Mouse (Mus musculus) stomach, postnatal 0 days (tissue): Measurements from ENCODE around the gene Dguok. TPM values are rescaled to one million over a fixed set of nuclear protein-coding genes. Genes with fewer than 3 reads are reported as not detected.

Experiments
- ATAC-seq: fragments of 200-750 bp; cut with Nextera tagmentation; 2 replicates; pipeline ENCODE4 v1.8.0; 2017; ENCODE audit not compliant: low FRiP score, low TSS enrichment
- DNase-seq: peaks from one replicate; pipeline ENCODE4 v3.0.0-alpha.2; 2016; ENCODE audit warnings: low spot score
- H3K27ac ChIP-seq: fragments of 300-500 bp; sonication (generic); replicated peaks from 2 replicates; pipeline ENCODE4 v1.5.1; 2014; ENCODE audit warnings: mild to moderate bottlenecking, control low read depth
- H3K27me3 ChIP-seq: fragments of 300-500 bp; sonication (generic); 2 replicates; pipeline ENCODE4 v1.6.1; 2014; ENCODE audit warnings: low read length; ENCODE audit not compliant: control insufficient read depth, insufficient read depth
- H3K36me3 ChIP-seq: fragments of 300-500 bp; sonication (generic); 2 replicates; pipeline ENCODE4 v1.6.1; 2014; ENCODE audit warnings: low read length, mixed read lengths; ENCODE audit not compliant: control insufficient read depth, insufficient read depth
- H3K4me1 ChIP-seq: fragments of 300-500 bp; sonication (generic); replicated peaks from 2 replicates; pipeline ENCODE4 v1.6.1; 2014; ENCODE audit warnings: antibody characterized with exemption; ENCODE audit not compliant: control insufficient read depth, insufficient read depth
- H3K4me2 ChIP-seq: fragments of 300-500 bp; sonication (generic); replicated peaks from 2 replicates; pipeline ENCODE4 v1.6.1; 2014; ENCODE audit warnings: low read depth, mild to moderate bottlenecking, control low read depth, moderate library complexity
- H3K4me3 ChIP-seq: fragments of 300-500 bp; sonication (generic); 2 replicates; pipeline ENCODE4 v1.5.1; 2014; ENCODE audit warnings: low read depth, low read length, control low read depth
- H3K9ac ChIP-seq: fragments of 300-500 bp; sonication (generic); 2 replicates; pipeline ENCODE4 v1.6.1; 2014; ENCODE audit warnings: mild to moderate bottlenecking, low read length, control low read depth, mixed read lengths
- H3K9me3 ChIP-seq: fragments of 300-500 bp; sonication (generic); 2 replicates; pipeline ENCODE4 v1.6.1; 2016; ENCODE audit warnings: low read length; ENCODE audit not compliant: control insufficient read depth
- CTCF ChIP-seq: IDR thresholded peaks from 2 replicates; pipeline ENCODE4 v1.5.1; 2016; ENCODE audit warnings: antibody characterized with exemption, low read depth, mild to moderate bottlenecking, moderate library complexity
- EP300 ChIP-seq: optimal IDR thresholded peaks from 2 replicates; pipeline ENCODE3; 2016; ENCODE audit warnings: antibody characterized with exemption
- WGBS: fragments of 180-500 bp; shearing (Covaris S2); extraction: QIAGEN DNeasy Blood & Tissue Kit; methylation state at CpG from one replicate; pipeline ENCODE4 v1.1.7; 2014; 5-methylcytosine and 5-hydroxymethylcytosine counted together
- polyA plus RNA-seq: library from polyadenylated mRNA; unstranded; fragments of >200 nt; fragmentation: Nextera tagmentation; extraction: Ambion mirVana; gene quantifications from 2 replicates; pipeline ENCODE4 v1.2.1, GENCODE M21; 2015

Gene Dguok
- polyA plus RNA-seq, 1 experiment from 2014 or later: 44.2 TPM

- Histone ChIP-seq H3K27ac (no peak overlapping the region), H3K27me3 (no peaks in the 10 kb centered on the region), H3K36me3 (no peaks in the 10 kb centered on the region), H3K9me3 (no peaks in the 10 kb centered on the region), H3K4me2 (no peak overlapping the region; the same call in 1 of the 2 replicates), H3K9ac (peak overlapping the region; percentile 75; the same call in 1 of the 2 replicates), H3K4me1 (no peaks in the 10 kb centered on the region), H3K4me3 (no peak overlapping the region)
- no peak for ATAC-seq
- TF ChIP-seq CTCF (no peak), EP300 (no peak)
- no peak for DNase-seq
- WGBS: 91% methylated on average over 4 of the region's 4 CpGs
Measured at GRCm38 (mm10) chr6:83505554-83505953, 1.2 kb downstream of the Dguok start.

- ATAC-seq (no peak), DNase-seq (no peak)
- no peaks in the 10 kb centered on the region for H3K36me3 ChIP-seq
- no peak overlapping the region; the same call in 1 of the 2 replicates for H3K4me2 ChIP-seq
- no peaks in the 10 kb centered on the region for H3K9me3 ChIP-seq
- no peak overlapping the region for H3K4me3 ChIP-seq
- no peaks in the 10 kb centered on the region for H3K4me1 ChIP-seq
- H3K27me3 ChIP-seq: no peaks in the 10 kb centered on the region
- no peak overlapping the region for H3K9ac ChIP-seq
- no peak for TF ChIP-seq CTCF
- no peak for TF ChIP-seq EP300
- WGBS: 64% methylated on average over 3 of the region's 3 CpGs
- H3K27ac ChIP-seq: peak overlapping the region; percentile 79
Measured at GRCm38 (mm10) chr6:83503361-83503760, 3.4 kb downstream of the Dguok start.

DNA sequence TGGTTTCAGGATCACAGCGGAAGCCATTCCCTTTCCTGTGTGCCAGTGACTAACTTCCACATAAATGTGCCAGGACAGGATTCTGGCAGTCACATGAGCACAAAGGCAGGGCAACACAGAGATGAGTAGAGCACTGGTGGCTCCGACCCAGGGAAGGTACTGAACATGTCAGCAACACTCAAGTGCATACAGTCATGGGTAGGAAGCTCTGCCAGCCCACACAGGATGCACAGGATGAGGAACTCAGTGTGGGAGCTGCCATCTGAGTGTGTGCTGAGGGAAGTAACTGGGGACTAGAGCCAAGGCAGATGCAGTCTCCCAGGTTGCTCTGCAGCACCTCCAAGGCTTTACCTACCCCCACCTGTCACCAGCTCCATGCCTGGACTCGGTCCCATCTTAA lies 4.1 kb downstream of the Dguok start:
- no peak overlapping the region for H3K4me2 ChIP-seq
- DNase-seq: no peak
- peak overlapping the region; percentile 79 for H3K27ac ChIP-seq
- H3K4me1 ChIP-seq: no peaks in the 10 kb centered on the region
- ATAC-seq: no peak
- no peak overlapping the region for H3K4me3 ChIP-seq
- TF ChIP-seq CTCF (no peak), EP300 (no peak)
- H3K9ac ChIP-seq: no peak overlapping the region
- whole genome bisulfite sequencing: 78% methylated on average over 3 of the region's 3 CpGs
- H3K27me3 ChIP-seq: no peaks in the 10 kb centered on the region
- H3K36me3 ChIP-seq: no peaks in the 10 kb centered on the region
- no peaks in the 10 kb centered on the region for H3K9me3 ChIP-seq

DNA sequence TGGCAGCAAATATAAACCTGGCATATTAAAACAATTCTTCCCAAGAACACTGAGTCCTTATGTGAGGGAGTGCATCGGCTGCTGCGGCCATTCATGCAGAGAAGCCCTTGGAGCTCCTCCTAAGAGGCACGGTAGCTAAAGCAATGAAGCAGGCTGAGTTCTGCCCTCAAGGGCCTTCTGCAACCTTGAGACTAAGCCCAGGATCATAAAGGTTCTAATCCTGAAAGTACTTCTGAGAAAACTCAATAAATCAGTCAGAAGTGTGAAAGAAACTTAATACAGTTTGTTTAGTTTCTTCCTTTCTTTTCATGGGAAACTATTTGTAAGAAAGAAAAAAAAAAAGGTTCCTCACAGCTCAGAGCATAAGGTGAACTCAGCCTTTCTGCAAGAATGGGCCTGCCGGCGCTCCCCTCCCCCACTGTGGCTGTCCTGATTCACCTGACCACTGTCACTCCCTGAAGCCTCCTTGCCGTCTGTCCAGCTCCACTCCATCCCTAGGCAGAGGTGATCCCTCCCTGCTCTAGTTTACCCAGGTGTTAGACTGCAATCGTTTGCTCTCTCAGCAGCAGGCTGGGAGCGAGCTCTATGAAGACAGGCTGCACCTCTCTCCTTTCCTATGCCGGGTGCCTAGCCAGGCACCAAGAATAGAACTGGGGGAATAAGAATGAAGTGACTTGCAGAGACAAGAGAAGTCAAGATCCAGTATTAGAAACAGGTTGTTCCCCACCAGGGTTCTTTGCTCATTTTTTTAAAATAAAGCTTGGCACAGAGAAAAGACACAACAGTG lies 5.1 kb downstream of the Dguok start:
- DNase-seq (no peak), ATAC-seq (no peak)
- 0 out of 2 replicates have a peak overlapping the region, but pooled peaks have one; percentile 14 for H3K4me2 ChIP-seq
- no peaks in the 10 kb centered on the region for H3K27me3 ChIP-seq
- peak overlapping the region; percentile 79 for H3K27ac ChIP-seq
- 56% methylated on average over 9 of the region's 9 CpGs for WGBS
- no peak overlapping the region for H3K4me3 ChIP-seq
- H3K4me1 ChIP-seq: no peaks in the 10 kb centered on the region
- TF ChIP-seq EP300 (peak; percentile 79), CTCF (no peak)
- no peaks in the 10 kb centered on the region for H3K9me3 ChIP-seq
- H3K36me3 ChIP-seq: no peaks in the 10 kb centered on the region
- H3K9ac ChIP-seq: no peak overlapping the region

DNA sequence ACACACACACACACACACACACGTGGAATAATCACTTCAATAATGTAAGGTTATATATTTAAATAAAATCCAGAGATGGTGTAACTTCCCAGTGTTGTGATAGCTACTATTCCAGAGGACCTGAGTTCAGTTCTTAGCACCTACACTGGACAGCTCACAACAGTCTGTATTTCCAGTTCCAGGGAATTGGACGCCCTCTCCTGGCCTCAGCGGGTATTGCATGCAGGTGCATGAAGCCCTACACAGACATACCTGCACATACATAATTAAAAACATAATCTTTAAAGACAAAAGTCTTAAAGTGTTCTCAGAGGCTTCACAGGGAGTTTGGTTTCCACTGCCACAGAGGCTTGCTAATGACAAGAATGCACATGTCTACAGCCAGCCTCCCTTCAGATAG lies 6.3 kb downstream of the Dguok start:
- H3K9ac ChIP-seq: no peak overlapping the region
- H3K27ac ChIP-seq: no peak overlapping the region
- no peak overlapping the region for H3K4me3 ChIP-seq
- peak; percentile 65 for TF ChIP-seq CTCF
- no peak for TF ChIP-seq EP300
- WGBS: 61% methylated on average over 3 of the region's 3 CpGs
- no peaks in the 10 kb centered on the region for H3K9me3 ChIP-seq
- DNase-seq (no peak), ATAC-seq (no peak)
- H3K4me1 ChIP-seq: no peaks in the 10 kb centered on the region
- H3K36me3 ChIP-seq: no peaks in the 10 kb centered on the region
- no peak overlapping the region for H3K4me2 ChIP-seq
- H3K27me3 ChIP-seq: no peaks in the 10 kb centered on the region

- H3K4me1 ChIP-seq: no peaks in the 10 kb centered on the region
- DNase-seq (no peak), ATAC-seq (no peak)
- no peak overlapping the region for H3K4me3 ChIP-seq
- H3K9ac ChIP-seq: no peak overlapping the region
- no peaks in the 10 kb centered on the region for H3K9me3 ChIP-seq
- 94% methylated on average over 10 of the region's 10 CpGs for WGBS
- TF ChIP-seq CTCF: no peak
- no peak for TF ChIP-seq EP300
- H3K27me3 ChIP-seq: no peaks in the 10 kb centered on the region
- H3K27ac ChIP-seq: no peak overlapping the region
- H3K4me2 ChIP-seq: no peak overlapping the region
- H3K36me3 ChIP-seq: no peaks in the 10 kb centered on the region
Measured at GRCm38 (mm10) chr6:83499078-83499477, 7.7 kb downstream of the Dguok start.
